Mouse (Mus musculus) heart, adult 2 months (tissue): ENCODE results near the gene Tbc1d10b.

ENCODE experiments used
- CTCF ChIP-seq: fragments of 200-600 bp; IDR thresholded peaks from 2 replicates; pipeline ENCODE4 v1.8.1; 2022; ENCODE audit warnings: antibody characterized with exemption, mild to moderate bottlenecking, moderate library complexity
- EP300 ChIP-seq: fragments of 200-500 bp; IDR thresholded peaks from 2 replicates; pipeline ENCODE4 v1.6.1; 2011; ENCODE audit warnings: low read depth, low read length, control low read depth; ENCODE audit not compliant: insufficient read depth
- POLR2A ChIP-seq: fragments of 200-500 bp; IDR thresholded peaks from 2 replicates; pipeline ENCODE4 v1.6.1; 2011; ENCODE audit warnings: mild to moderate bottlenecking, low read depth, low read length, control low read depth; ENCODE audit not compliant: insufficient read depth

GRCm38 (mm10) chr7:127231376-127231775 is 23.1 kb upstream of the Tbc1d10b start:
- no peak for TF ChIP-seq CTCF
- TF ChIP-seq POLR2A: no peak
- no peak for TF ChIP-seq EP300
